Mouse (Mus musculus) olfactory bulb, adult 2 months (tissue): ENCODE measurements around the gene Kcnip3.

ENCODE experiments used
- CTCF ChIP-seq: fragments of 200-500 bp; IDR thresholded peaks from 2 replicates; pipeline ENCODE4 v1.5.1; 2012; ENCODE audit warnings: low read depth, mild to moderate bottlenecking, low read length, moderate library complexity; ENCODE audit not compliant: insufficient read depth
- POLR2A ChIP-seq: fragments of 200-500 bp; IDR thresholded peaks from 2 replicates; pipeline ENCODE4 v1.6.1; 2012; ENCODE audit warnings: mild to moderate bottlenecking, low read depth, low read length, moderate library complexity; ENCODE audit not compliant: insufficient read depth

DNA sequence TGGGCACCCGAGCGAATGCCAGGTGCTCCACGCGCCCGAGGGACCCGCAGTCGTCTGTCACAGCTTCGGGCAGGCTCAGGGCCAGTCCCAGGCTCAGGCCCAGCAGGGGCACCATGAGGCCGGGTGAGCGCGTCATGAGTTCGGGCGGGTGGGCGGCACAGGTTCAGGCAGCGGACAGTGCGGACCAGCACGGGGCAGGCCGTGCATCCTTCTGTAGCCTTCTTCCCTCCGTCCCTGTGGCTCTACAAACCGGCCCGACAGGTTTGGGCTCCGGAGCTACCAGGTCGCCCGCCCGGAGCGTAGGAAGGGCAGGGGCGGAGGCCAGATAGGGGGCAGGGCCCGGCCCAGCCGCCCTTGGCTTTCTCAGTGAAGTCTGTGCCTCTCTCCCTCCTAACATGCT lies 19.3 kb upstream of the Kcnip3 start, which contains the start of gene Prom2:
- no peak for TF ChIP-seq POLR2A
- TF ChIP-seq CTCF: no peak
